Mouse (Mus musculus) fat pad, adult 2 months (tissue): ENCODE measurements around the gene Sipa1l3.

Experiments used
- DNase-seq: peaks from one replicate; pipeline ENCODE4 v3.0.0-alpha.2; 2011; ENCODE audit warnings: low read depth, low spot score; ENCODE audit errors: extremely low read depth

Sipa1l3 gene

GRCm38 (mm10) chr7:29508522-29508921 is 9.9 kb downstream of the Sipa1l3 start:
- no peak for DNase-seq

DNA sequence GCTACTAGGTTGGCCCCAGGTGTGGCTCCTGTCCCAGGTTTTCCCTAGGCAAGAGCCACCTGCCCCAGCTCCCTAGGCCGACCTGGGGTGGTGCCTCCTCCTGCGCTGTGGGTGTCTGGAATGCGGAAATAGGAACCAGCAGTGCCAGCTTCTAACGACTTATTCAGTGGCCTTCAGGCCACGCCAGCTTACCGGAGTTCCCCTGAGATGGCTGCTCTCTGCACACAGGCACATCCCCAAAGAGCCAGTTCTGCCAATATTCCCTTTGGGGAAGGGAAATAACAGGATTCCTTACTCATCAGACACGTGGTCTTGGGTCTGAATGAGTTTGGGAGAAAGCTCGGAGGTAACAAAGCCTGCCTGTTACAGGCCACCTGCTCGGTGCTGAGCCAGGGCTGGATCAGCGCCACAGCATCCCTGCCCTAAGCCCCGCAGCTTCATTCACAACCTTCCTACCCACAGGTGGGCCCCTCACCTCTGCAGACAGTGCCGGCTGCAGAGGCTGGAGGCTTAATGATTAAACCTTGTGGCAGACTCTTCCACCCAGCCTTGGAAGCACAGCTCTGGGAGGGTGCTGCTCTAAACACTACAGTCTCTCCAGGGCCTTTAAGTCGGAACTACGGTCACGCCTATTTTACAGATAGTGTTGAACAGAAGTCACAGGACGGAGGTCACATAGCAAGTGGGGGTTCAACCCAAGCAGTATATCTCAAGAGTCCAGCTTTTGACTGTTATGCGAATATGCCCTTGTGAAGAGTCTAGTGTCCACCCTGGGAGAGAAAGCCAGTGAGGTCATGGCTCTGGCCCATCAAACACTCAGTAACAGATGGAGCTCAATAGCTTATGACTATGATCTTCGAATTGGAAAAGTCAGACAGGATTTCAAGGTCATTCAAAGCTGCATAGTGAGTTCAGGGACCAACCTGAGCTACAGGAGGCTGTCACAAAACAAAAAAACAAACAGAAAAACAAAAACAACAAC is 12.8 kb downstream of the Sipa1l3 start:
- DNase-seq, result no peak

DNA sequence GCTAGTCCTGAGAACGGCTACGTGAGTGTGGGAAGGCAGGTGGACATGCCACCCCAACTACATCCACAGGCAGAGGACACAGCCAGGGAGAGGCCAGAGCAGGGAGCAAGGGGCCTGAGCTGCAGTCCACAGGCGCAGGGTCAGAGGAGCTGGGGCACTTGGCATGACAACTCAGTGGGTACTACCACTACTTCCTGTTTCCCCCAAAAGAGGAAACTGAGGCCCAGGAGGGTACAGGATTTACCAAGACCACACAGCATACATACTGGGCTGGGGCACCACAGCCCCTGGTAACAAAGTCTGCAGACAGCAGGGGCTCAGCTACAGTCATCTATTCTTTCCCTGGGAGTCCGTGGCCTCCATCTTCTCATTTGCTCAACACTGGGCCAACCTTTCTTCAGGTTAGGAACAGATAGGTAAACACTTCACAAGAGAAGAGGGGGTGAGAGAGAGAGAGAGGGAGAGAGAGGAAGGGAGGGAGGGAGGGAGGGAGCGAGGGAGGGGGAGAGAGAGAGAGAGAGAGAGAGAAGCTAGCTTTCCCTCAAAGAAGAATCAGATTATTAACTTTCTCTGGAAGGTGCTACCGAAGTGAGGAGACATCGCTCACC is 13.7 kb downstream of the Sipa1l3 start:
- DNase-seq, result no peak

GRCm38 (mm10) chr7:29503616-29504015 is 14.8 kb downstream of the Sipa1l3 start:
- DNase-seq, result no peak

DNA sequence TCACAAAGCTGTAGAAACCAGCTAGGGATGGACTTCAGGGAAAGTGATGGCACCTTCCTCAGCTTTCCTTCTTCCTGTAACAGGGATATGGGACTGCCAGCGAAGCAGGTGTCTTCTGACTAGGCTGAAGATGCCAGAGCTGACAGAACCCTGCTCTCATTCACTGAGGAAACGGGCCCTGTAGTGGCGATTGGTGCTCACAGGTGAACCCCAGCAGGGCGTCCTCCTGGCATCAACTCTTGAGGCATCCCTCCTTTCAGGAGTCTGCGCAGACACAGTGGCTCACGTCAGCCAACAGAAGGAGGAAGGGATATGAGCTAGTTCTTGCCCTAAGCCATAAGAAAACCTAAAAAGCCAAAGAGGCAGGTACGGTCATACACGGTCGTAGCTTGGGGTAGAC is 17.2 kb downstream of the Sipa1l3 start:
- DNase-seq, result no peak

DNA sequence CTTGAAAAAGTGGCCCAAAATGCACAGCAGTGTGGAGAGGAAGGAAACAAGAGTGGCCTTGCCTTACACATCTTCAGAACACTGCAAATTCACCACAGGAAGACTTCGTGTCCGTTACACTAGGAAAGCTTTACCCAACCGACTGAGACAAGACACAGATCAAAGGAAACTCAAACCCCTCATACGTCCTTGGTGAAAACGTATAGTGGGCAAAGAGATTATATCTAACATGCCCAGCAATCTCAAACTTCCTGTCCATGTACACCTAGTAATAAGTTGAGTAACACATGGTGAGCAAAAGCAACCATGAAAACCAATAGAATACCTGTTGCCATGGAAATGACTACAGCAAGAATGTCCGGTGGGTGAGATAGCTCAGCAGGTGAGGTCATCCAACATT is 19.4 kb downstream of the Sipa1l3 start:
- DNase-seq, result no peak

- no peak for DNase-seq
These were observed 21.4 kb downstream of the Sipa1l3 start for GRCm38 (mm10) chr7:29496953-29497590.

GRCm38 (mm10) chr7:29496332-29496731 is 22.1 kb downstream of the Sipa1l3 start:
- DNase-seq, result no peak

DNA sequence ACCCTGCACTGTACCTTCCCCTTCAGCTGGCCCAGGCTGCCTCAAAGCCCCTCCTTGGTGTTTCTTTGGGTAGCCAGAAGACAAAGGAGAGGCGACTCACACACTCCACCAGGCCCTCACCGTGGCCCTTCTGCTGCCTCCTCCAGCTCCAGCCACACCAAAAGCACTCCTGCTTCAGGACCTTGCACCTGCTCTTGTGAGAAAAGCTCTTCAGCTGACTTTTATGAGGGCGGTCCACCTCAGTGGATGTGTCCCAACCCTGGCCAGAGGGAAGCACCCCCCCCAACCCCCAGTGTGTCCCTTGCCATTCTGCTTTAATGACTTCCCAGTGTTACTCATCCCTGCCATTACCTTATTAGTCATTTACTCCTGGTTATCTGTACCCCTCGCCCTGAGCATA is 22.6 kb downstream of the Sipa1l3 start:
- no peak for DNase-seq

- DNase-seq, result no peak
These were observed 23.6 kb downstream of the Sipa1l3 start for GRCm38 (mm10) chr7:29494854-29495253.

GRCm38 (mm10) chr7:29494015-29494414 is 24.4 kb downstream of the Sipa1l3 start:
- DNase-seq, result no peak

GRCm38 (mm10) chr7:29492992-29493391 is 25.4 kb downstream of the Sipa1l3 start:
- DNase-seq, result no peak

GRCm38 (mm10) chr7:29491861-29492260 is 26.6 kb downstream of the Sipa1l3 start:
- no peak for DNase-seq

- no peak for DNase-seq
These were observed 27.0 kb downstream of the Sipa1l3 start for GRCm38 (mm10) chr7:29491471-29491755.

GRCm38 (mm10) chr7:29490704-29491470 is 27.6 kb downstream of the Sipa1l3 start:
- no peak for DNase-seq

DNA sequence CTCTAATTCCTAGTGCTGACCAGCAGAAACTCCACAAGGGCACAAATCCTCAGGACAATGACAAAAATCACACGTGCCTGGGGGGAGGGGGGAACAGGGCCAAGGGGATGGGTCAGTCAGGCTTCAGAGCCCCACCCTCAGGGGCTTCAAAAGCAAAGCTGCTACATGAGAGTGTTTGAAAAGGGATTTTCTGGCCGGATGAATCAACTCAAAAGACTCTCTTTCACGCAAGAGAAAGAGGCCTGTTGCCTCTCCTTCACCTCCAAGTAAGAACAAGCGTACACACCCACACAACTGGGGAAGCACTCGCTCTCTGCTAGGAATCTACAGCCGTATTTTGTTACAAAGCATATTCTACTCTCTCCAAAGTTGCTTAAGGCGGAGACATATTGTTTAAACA is 28.6 kb downstream of the Sipa1l3 start:
- no peak for DNase-seq

- DNase-seq, result no peak
These were observed 29.1 kb downstream of the Sipa1l3 start for GRCm38 (mm10) chr7:29489364-29489763.

DNA sequence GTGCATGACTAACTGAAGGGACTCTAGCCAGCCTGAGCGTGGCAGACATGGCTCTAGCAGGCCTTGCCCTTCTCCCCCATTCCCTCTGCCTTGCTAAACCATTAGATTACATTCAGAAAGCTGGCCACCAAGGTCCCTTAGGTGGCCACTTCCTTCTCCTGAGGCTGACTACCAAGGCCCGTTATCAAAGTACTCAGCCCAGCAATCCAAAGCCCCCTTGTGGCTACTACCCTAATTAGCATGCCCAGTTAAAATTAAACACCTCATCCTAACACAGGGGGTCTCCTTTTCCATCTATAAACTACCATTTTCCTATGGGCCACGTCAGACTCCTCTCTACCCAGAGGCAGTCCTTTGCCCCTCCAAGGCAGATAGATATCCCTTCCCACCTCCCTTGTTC is 31.7 kb downstream of the Sipa1l3 start:
- no peak for DNase-seq

DNA sequence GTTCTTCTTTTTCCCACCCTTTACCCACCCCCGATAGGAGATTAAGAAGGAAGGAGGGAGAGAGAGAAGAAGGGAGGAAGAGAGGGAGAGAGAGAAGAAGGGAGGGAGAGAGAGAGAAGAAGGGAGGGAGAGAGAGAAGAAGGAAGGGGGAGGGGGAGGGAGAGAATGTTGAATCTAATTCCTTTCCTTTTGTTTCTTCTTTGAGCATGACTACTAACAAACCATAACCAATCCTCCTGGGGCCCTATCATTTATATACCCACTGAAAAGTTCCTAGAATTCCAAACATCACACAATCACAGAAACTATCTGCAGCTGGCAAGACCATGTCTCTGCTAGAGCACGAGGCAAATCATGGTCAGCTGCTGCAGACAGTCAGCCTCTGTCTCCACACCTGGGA is 32.7 kb downstream of the Sipa1l3 start:
- no peak for DNase-seq

- DNase-seq, result no peak
These were observed 34.9 kb downstream of the Sipa1l3 start for GRCm38 (mm10) chr7:29483556-29483955.
